Comparison of ENCODE assay signal across 13 mouse cellular contexts in the genomic region with DNA sequence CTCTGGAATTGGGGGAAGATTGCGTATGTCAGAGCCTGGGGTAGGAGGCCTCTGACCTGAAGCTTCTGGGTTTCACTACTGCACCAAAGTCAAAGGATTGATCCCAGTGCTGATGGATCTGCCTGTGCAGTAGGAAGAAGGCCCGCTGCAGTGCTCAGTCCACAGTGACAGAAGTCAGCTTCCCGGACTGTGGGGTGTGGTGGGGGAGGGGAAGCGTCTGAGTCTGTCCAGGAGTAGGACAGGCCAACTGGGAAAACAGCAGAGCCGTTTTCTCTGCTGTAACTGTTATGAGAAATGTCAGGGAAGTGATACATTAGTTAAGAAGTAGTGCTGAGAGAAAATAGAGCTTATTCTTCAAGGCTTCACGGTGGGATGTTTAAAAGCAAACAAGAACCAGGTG. TPM values are rescaled to one million over a fixed set of nuclear protein-coding genes. Genes with fewer than 3 reads are reported as not detected.
A peak's percentile ranks its signal among the peaks of the same experiment; 100 is the strongest.
DNase-seq lines count a peak whose midpoint lies in the region; ATAC-seq lines count a peak whose summit lies in the region.
"Had no signal": no experiment of that assay in that cellular context is flagged by ENCODE, and none has a peak within 500 bp of the region (broad histone marks: within the 10 kb centered on the region; RNA-seq: fewer than 3 reads in every experiment).

No protein-coding gene starts in this region.

- no peaks in the 10 kb centered on the region for H3K36me3 ChIP-seq in heart, embryonic 13.5 days
- H3K36me3 ChIP-seq in heart, embryonic 12.5 days: no peaks in the 10 kb centered on the region
- H3K36me3 ChIP-seq in embryonic facial prominence, embryonic 12.5 days: no peaks in the 10 kb centered on the region
- H3K36me3 ChIP-seq: hindbrain, embryonic 15.5 days; midbrain, embryonic 10.5 days had no signal

- 26% methylated on average over 6 of the region's 6 CpGs for WGBS in heart, embryonic 13.5 days
- 23% methylated on average over 6 of the region's 6 CpGs for WGBS in heart, embryonic 12.5 days
- 25% methylated on average over 6 of the region's 6 CpGs for WGBS in embryonic facial prominence, embryonic 12.5 days

- no peaks in the 10 kb centered on the region for H3K9me3 ChIP-seq in heart, embryonic 13.5 days
- H3K9me3 ChIP-seq in heart, embryonic 12.5 days (replicated peaks): no peaks in the 10 kb centered on the region
- no peaks in the 10 kb centered on the region for H3K9me3 ChIP-seq in embryonic facial prominence, embryonic 12.5 days
- H3K9me3 ChIP-seq: hindbrain, embryonic 15.5 days; midbrain, embryonic 10.5 days had no signal

- H3K4me3 ChIP-seq in heart, embryonic 13.5 days: no peak overlapping the region
- no peak overlapping the region for H3K4me3 ChIP-seq in heart, embryonic 12.5 days
- no peak overlapping the region for H3K4me3 ChIP-seq in embryonic facial prominence, embryonic 12.5 days
- H3K4me3 ChIP-seq: hindbrain, embryonic 15.5 days; midbrain, embryonic 10.5 days had no signal

- peak overlapping the region; percentile 42; the same call in 1 of the 2 replicates for H3K9ac ChIP-seq in heart, embryonic 13.5 days
- no peak overlapping the region for H3K9ac ChIP-seq in heart, embryonic 12.5 days
- no peak overlapping the region for H3K9ac ChIP-seq in embryonic facial prominence, embryonic 12.5 days
- H3K9ac ChIP-seq: hindbrain, embryonic 15.5 days had no signal

- H3K4me2 ChIP-seq in heart, embryonic 13.5 days: no peak overlapping the region
- H3K4me2 ChIP-seq in heart, embryonic 12.5 days: no peak overlapping the region
- H3K4me2 ChIP-seq in embryonic facial prominence, embryonic 12.5 days (replicated peaks): 0 out of 2 replicates have a peak overlapping the region, but pooled peaks have one; percentile 6
- H3K4me2 ChIP-seq: hindbrain, embryonic 15.5 days had no signal

- H3K27ac ChIP-seq in heart, embryonic 13.5 days (replicated peaks): peak overlapping the region; percentile 40
- no peak overlapping the region for H3K27ac ChIP-seq in heart, embryonic 12.5 days (ENCODE audit: poor library complexity, severe bottlenecking)
- no peak overlapping the region for H3K27ac ChIP-seq in embryonic facial prominence, embryonic 12.5 days
- H3K27ac ChIP-seq: hindbrain, embryonic 15.5 days; midbrain, embryonic 10.5 days had no signal

- DNase-seq in kidney, postnatal 25 days: peak; percentile 65 to 73
- DNase-seq in kidney, adult 18-20 months: no peak
- peak; percentile 62 for DNase-seq in embryo, embryonic 11 days
- DNase-seq in urinary bladder, adult 2 months (ENCODE audit: low spot score): no peak
- DNase-seq: cerebellum, adult 8-10 months; right cerebral cortex, postnatal 25 days; thymus, adult 18-20 months had no signal

- H3K4me1 ChIP-seq in heart, embryonic 13.5 days: peaks cover 74% of the 10 kb centered on the region
- peaks cover 63% of the 10 kb centered on the region for H3K4me1 ChIP-seq in heart, embryonic 12.5 days (replicated peaks)
- H3K4me1 ChIP-seq in embryonic facial prominence, embryonic 12.5 days: peaks cover 33% of the 10 kb centered on the region

- ATAC-seq in heart, embryonic 13.5 days (ENCODE audit: extremely low read depth, insufficient number of reproducible peaks, low FRiP score, low TSS enrichment): no peak
- ATAC-seq in heart, embryonic 12.5 days (ENCODE audit: insufficient number of reproducible peaks, low FRiP score): no peak
- ATAC-seq in embryonic facial prominence, embryonic 12.5 days (ENCODE audit: insufficient number of reproducible peaks, insufficient read depth, low FRiP score, low TSS enrichment): no peak
- ATAC-seq: CD4-positive, CD25-positive, alpha-beta regulatory T cell, adult 4 months had no signal

- H3K27me3 ChIP-seq in heart, embryonic 13.5 days (replicated peaks): no peaks in the 10 kb centered on the region
- H3K27me3 ChIP-seq in heart, embryonic 12.5 days (replicated peaks): no peaks in the 10 kb centered on the region
- H3K27me3 ChIP-seq in embryonic facial prominence, embryonic 12.5 days: no peaks in the 10 kb centered on the region
- H3K27me3 ChIP-seq: hindbrain, embryonic 15.5 days had no signal

RNA-seq across cellular contexts. Expression of a gene that starts 4.2 kb away (rescaled TPM):
- 45.3 and 49.6 TPM in 2 replicates for polyA plus RNA-seq in heart, embryonic 13.5 days (2015; fragmentation: Nextera tagmentation; extraction: Ambion mirVana)
- polyA plus RNA-seq in heart, embryonic 12.5 days (2016; fragmentation: Nextera tagmentation; extraction: Ambion mirVana): 63.7 and 65.4 TPM in 2 replicates
- 93.2 and 97.4 TPM in 2 replicates for polyA plus RNA-seq in embryonic facial prominence, embryonic 12.5 days (2016; fragmentation: Nextera tagmentation; extraction: Ambion mirVana)
- polyA plus RNA-seq in urinary bladder, adult 2 months (2012; rRNA removed): 56.9 and 59.7 TPM in 2 replicates

Comparison
In these comparisons a context has a peak if more than half of its experiments do, and no peak if none do; other contexts are left out.
1. DNase-seq: peak in kidney, postnatal 25 days (2 of 2) and embryo, embryonic 11 days (single experiment); none in kidney, adult 18-20 months (single experiment) and urinary bladder, adult 2 months (single experiment).